ENCODE assay signal across 17 mouse cellular contexts in the genomic region with DNA sequence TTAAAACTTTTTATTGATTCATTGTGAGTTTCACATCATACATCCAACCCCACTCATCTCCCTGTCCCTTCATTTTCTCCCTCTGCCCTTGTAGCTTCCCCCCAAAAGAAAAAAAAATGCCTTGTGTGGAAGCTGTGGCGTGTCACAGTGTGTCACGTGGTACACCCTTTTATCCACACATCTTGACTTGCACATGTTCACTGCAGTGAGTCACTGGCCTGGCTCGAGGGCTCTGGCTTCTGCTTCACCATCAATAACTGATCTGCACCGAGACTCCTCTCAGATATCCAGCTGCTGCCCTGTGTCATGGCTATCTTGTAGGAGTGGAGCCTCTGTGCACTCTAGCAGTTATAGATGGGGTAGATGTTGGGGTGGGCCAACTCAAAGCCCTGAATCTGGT. TPM values are rescaled to one million over a fixed set of nuclear protein-coding genes. Genes with fewer than 3 reads are reported as not detected.
A peak's percentile ranks its signal among the peaks of the same experiment; 100 is the strongest.
DNase-seq lines count a peak whose midpoint lies in the region; ATAC-seq and TF ChIP-seq lines count a peak whose summit lies in the region.
"Had no signal": no experiment of that assay in that cellular context is flagged by ENCODE, and none has a peak within 500 bp of the region (broad histone marks: within the 10 kb centered on the region; RNA-seq: fewer than 3 reads in every experiment).

No protein-coding gene starts in this region.

- no peaks in the 10 kb centered on the region for H3K9me3 ChIP-seq in liver, embryonic 12.5 days (replicated peaks)
- H3K9me3 ChIP-seq in liver, embryonic 11.5 days (ENCODE audit: control insufficient read depth, low read length) = no peaks in the 10 kb centered on the region
- no peaks in the 10 kb centered on the region for H3K9me3 ChIP-seq in neural tube, embryonic 15.5 days (replicated peaks)
- H3K9me3 ChIP-seq: embryonic facial prominence, embryonic 13.5 days; forebrain, embryonic 13.5 days; neural tube, embryonic 13.5 days had no signal

- H3K9ac ChIP-seq in liver, embryonic 12.5 days = no peak overlapping the region
- H3K9ac ChIP-seq in liver, embryonic 11.5 days (ENCODE audit: low read depth, low read length) = no peak overlapping the region
- H3K9ac ChIP-seq in neural tube, embryonic 15.5 days (replicated peaks) = no peak overlapping the region
- H3K9ac ChIP-seq: embryonic facial prominence, embryonic 13.5 days; forebrain, embryonic 13.5 days; neural tube, embryonic 13.5 days had no signal

- H3K79me2 ChIP-seq in myocyte (ENCODE audit: control insufficient read depth, insufficient read depth) = no peaks in the 10 kb centered on the region

- no peak overlapping the region for H3K4me3 ChIP-seq in liver, embryonic 12.5 days
- H3K4me3 ChIP-seq in liver, embryonic 11.5 days (ENCODE audit: low read depth, low read length) = no peak overlapping the region
- H3K4me3 ChIP-seq in myocyte = no peak overlapping the region
- H3K4me3 ChIP-seq in neural tube, embryonic 15.5 days (replicated peaks) = no peak overlapping the region
- H3K4me3 ChIP-seq: embryonic facial prominence, embryonic 13.5 days; forebrain, embryonic 13.5 days; neural tube, embryonic 13.5 days had no signal

- no peak overlapping the region for H3K27ac ChIP-seq in liver, embryonic 12.5 days
- no peak overlapping the region for H3K27ac ChIP-seq in liver, embryonic 11.5 days (ENCODE audit: low read depth, low read length)
- no peak overlapping the region for H3K27ac ChIP-seq in neural tube, embryonic 15.5 days (replicated peaks)
- H3K27ac ChIP-seq: embryonic facial prominence, embryonic 13.5 days; forebrain, embryonic 13.5 days; neural tube, embryonic 13.5 days had no signal

- WGBS in liver, embryonic 12.5 days (ENCODE audit: insufficient replicate concordance) = 26% methylated on average over 4 of the region's 4 CpGs
- 55% methylated on average over 4 of the region's 4 CpGs for WGBS in liver, embryonic 11.5 days
- WGBS in neural tube, embryonic 15.5 days = 85% methylated on average over 4 of the region's 4 CpGs

- H3K4me1 ChIP-seq in liver, embryonic 12.5 days = peaks cover 33% of the 10 kb centered on the region
- H3K4me1 ChIP-seq in liver, embryonic 11.5 days (replicated peaks; ENCODE audit: control insufficient read depth, insufficient read depth, low read length) = peaks cover 8% of the 10 kb centered on the region
- H3K4me1 ChIP-seq in neural tube, embryonic 15.5 days = 0 out of 2 replicates have a peak, but pooled peaks cover 2% of the 10 kb centered on the region
- H3K4me1 ChIP-seq: forebrain, embryonic 13.5 days; neural tube, embryonic 13.5 days had no signal

- DNase-seq in liver, embryonic 11.5 days (ENCODE audit: low spot score) = no peak
- peak; percentile 79 for DNase-seq in MN1 (ENCODE audit: low spot score)
- peak; percentile 7 for DNase-seq in c-Kit-positive CD71-positive TER-119-positive erythroid progenitor cells, embryonic 14.5 days (ENCODE audit: low spot score)
- DNase-seq in T-cell, adult 2 months (ENCODE audit: low spot score) = no peak
- DNase-seq: heart, postnatal 4 days; lung, adult 18-20 months; retina, postnatal 1 day; thymus, adult 18-20 months had no signal

- no peaks in the 10 kb centered on the region for H3K36me3 ChIP-seq in liver, embryonic 12.5 days
- no peaks in the 10 kb centered on the region for H3K36me3 ChIP-seq in liver, embryonic 11.5 days (ENCODE audit: control insufficient read depth, insufficient read depth, low read length)
- H3K36me3 ChIP-seq in myocyte (ENCODE audit: control insufficient read depth, insufficient read depth) = no peaks in the 10 kb centered on the region
- H3K36me3 ChIP-seq in neural tube, embryonic 15.5 days = no peaks in the 10 kb centered on the region
- H3K36me3 ChIP-seq: embryonic facial prominence, embryonic 13.5 days; neural tube, embryonic 13.5 days had no signal

- TF ChIP-seq POLR2A in myocyte (IDR thresholded peaks at IDR 0.05; ENCODE audit: insufficient read length, low read depth) = no peak

- H3K27me3 ChIP-seq in liver, embryonic 12.5 days (replicated peaks) = no peaks in the 10 kb centered on the region
- H3K27me3 ChIP-seq in liver, embryonic 11.5 days (replicated peaks; ENCODE audit: control insufficient read depth, insufficient read depth, low read length) = no peaks in the 10 kb centered on the region
- H3K27me3 ChIP-seq in myocyte (ENCODE audit: control insufficient read depth, insufficient read depth, insufficient read length) = no peaks in the 10 kb centered on the region
- no peaks in the 10 kb centered on the region for H3K27me3 ChIP-seq in neural tube, embryonic 15.5 days (replicated peaks)
- H3K27me3 ChIP-seq: CH12.LX; embryonic facial prominence, embryonic 13.5 days; forebrain, embryonic 13.5 days; neural tube, embryonic 13.5 days had no signal

- H3K4me2 ChIP-seq in liver, embryonic 12.5 days = no peak overlapping the region
- H3K4me2 ChIP-seq in liver, embryonic 11.5 days = no peak overlapping the region
- no peak overlapping the region for H3K4me2 ChIP-seq in myocyte (ENCODE audit: low read depth)
- no peak overlapping the region for H3K4me2 ChIP-seq in neural tube, embryonic 15.5 days
- H3K4me2 ChIP-seq: embryonic facial prominence, embryonic 13.5 days; forebrain, embryonic 13.5 days; midbrain, embryonic 11.5 days; neural tube, embryonic 13.5 days had no signal

- H3ac ChIP-seq in myocyte (ENCODE audit: control insufficient read depth, insufficient read length) = no peak overlapping the region

- ATAC-seq in liver, embryonic 12.5 days = peak; percentile 10; the same call in 1 of the 2 replicates
- ATAC-seq in liver, embryonic 11.5 days (replicated peaks; ENCODE audit: low FRiP score) = no peak; the same call in 1 of the 2 replicates
- ATAC-seq in neural tube, embryonic 15.5 days (ENCODE audit: low FRiP score) = no peak
- ATAC-seq: forebrain, embryonic 13.5 days; inflammation-experienced regulatory T-cells, adult 6 months had no signal

TF ChIP-seq in myocyte, 11 proteins besides CTCF, POLR2A, EP300 and RAD21:
- TF ChIP-seq SRF (IDR thresholded peaks at IDR 0.05; ENCODE audit: control insufficient read depth, insufficient read length, low read depth) (no peak), MYOD1 (IDR thresholded peaks at IDR 0.05; ENCODE audit: control insufficient read depth in 1 of 3, insufficient read length in 2 of 3, low read depth in 2 of 3) (peak in 2 of 3 experiments; percentile 55 to 56), CEBPB (IDR thresholded peaks at IDR 0.05; ENCODE audit: insufficient read depth, poor library complexity, severe bottlenecking) (no peak), E2F4 (IDR thresholded peaks at IDR 0.05; ENCODE audit: insufficient read depth) (no peak), MAX (IDR thresholded peaks at IDR 0.05; ENCODE audit: low read depth) (peak; percentile 52), USF1 (IDR thresholded peaks at IDR 0.05; ENCODE audit: low read depth) (peak; percentile 98), MYOG (IDR thresholded peaks at IDR 0.05; ENCODE audit: control insufficient read depth in 1 of 3, insufficient read depth in 1 of 3, insufficient read length in 2 of 3, low read depth in 2 of 3) (peak in 1 of 3 experiments; percentile 33), TCF12 (IDR thresholded peaks at IDR 0.05; ENCODE audit: insufficient read depth, poor library complexity, severe bottlenecking) (no peak), REST (IDR thresholded peaks at IDR 0.05; ENCODE audit: insufficient read depth, insufficient read length) (no peak)
TF ChIP-seq in myocyte: peak in this region for 4.

RNA-seq across cellular contexts. Expression of a gene that starts 12.4 kb away (rescaled TPM):
- 2.8 and 3.4 TPM in 2 replicates for polyA plus RNA-seq in liver, embryonic 12.5 days (2016; fragmentation: Nextera tagmentation; extraction: Ambion mirVana)
- 4.2 and 5.0 TPM in 2 replicates for polyA plus RNA-seq in liver, embryonic 11.5 days (2014; fragmentation: Nextera tagmentation; extraction: Ambion mirVana)
- polyA plus RNA-seq in myocyte (2012; fragmentation: generic; extraction: Trizol) = 6.2 TPM
- polyA plus RNA-seq in neural tube, embryonic 15.5 days (2015; fragmentation: Nextera tagmentation; extraction: Ambion mirVana) = 16.3 and 19.3 TPM in 2 replicates

RNA-seq across cellular contexts. Expression of a gene that starts 41.5 kb away (rescaled TPM):
- polyA plus RNA-seq in liver, embryonic 12.5 days (2016; fragmentation: Nextera tagmentation; extraction: Ambion mirVana) = 45.4 TPM in 2 replicates
- 52.3 and 56.5 TPM in 2 replicates for polyA plus RNA-seq in liver, embryonic 11.5 days (2014; fragmentation: Nextera tagmentation; extraction: Ambion mirVana)
- polyA plus RNA-seq in myocyte (2012; fragmentation: generic; extraction: Trizol) = 6.6 TPM
- polyA plus RNA-seq in neural tube, embryonic 15.5 days (2015; fragmentation: Nextera tagmentation; extraction: Ambion mirVana) = 6.0 and 15.9 TPM in 2 replicates

Comparison
In these comparisons a context has a peak if more than half of its experiments do, and no peak if none do; other contexts are left out.
1. DNase-seq: peak in MN1 (single experiment) and c-Kit-positive CD71-positive TER-119-positive erythroid progenitor cells, embryonic 14.5 days (single experiment); none in liver, embryonic 11.5 days (single experiment) and T-cell, adult 2 months (single experiment).